8 mouse cellular contexts compared by ENCODE assay signal in genomic region chr15:85028648-85029047, GRCm38 (mm10). TPM values are rescaled to one million over a fixed set of nuclear protein-coding genes. Genes with fewer than 3 reads are reported as not detected.
DNase-seq lines count a peak whose midpoint lies in the region; ATAC-seq and TF ChIP-seq lines count a peak whose summit lies in the region.
"Not testable (repeated sequence)": the region's sequence is repeated elsewhere in the genome, so short reads cannot be mapped to it uniquely, and the experiment has no call there.

Gene Fam118a (plus strand): TSS chr15:85028948.

- TF ChIP-seq CTCF in testis, adult 2 months (IDR thresholded peaks at IDR 0.05; ENCODE audit: control insufficient read depth, insufficient read depth, insufficient replicate concordance, low read depth, low read length): not testable (repeated sequence)

- H3K27me3 ChIP-seq in forebrain, embryonic 10.5 days (ENCODE audit: poor library complexity, severe bottlenecking); heart, embryonic 12.5 days (replicated peaks); hindbrain, embryonic 16.5 days (replicated peaks; ENCODE audit: control insufficient read depth, insufficient read depth, low read length); limb, embryonic 13.5 days; midbrain, embryonic 15.5 days (replicated peaks); testis, adult 2 months (ENCODE audit: control insufficient read depth, insufficient read depth, low read length): not testable (repeated sequence)

- not testable (repeated sequence) for H3K9me3 ChIP-seq in forebrain, embryonic 10.5 days; heart, embryonic 12.5 days (replicated peaks); hindbrain, embryonic 16.5 days (ENCODE audit: control insufficient read depth, low read length); limb, embryonic 13.5 days; midbrain, embryonic 15.5 days

- not testable (repeated sequence) for ATAC-seq in heart, embryonic 12.5 days (ENCODE audit: insufficient number of reproducible peaks, low FRiP score); hindbrain, embryonic 16.5 days; limb, embryonic 13.5 days (ENCODE audit: low FRiP score, low read depth); midbrain, embryonic 15.5 days (replicated peaks)

- H3K4me3 ChIP-seq in forebrain, embryonic 10.5 days; heart, embryonic 12.5 days; hindbrain, embryonic 16.5 days (ENCODE audit: low read length); limb, embryonic 13.5 days; midbrain, embryonic 15.5 days; testis, adult 2 months (ENCODE audit: control insufficient read depth, low read depth, low read length): not testable (repeated sequence)

- H3K4me2 ChIP-seq in heart, embryonic 12.5 days; hindbrain, embryonic 16.5 days (ENCODE audit: low read length); limb, embryonic 13.5 days (replicated peaks); midbrain, embryonic 15.5 days: not testable (repeated sequence)

- H3K9ac ChIP-seq in heart, embryonic 12.5 days; hindbrain, embryonic 16.5 days (ENCODE audit: low read depth, low read length); limb, embryonic 13.5 days; midbrain, embryonic 15.5 days: not testable (repeated sequence)

- 61% methylated on average over 1 of the region's 1 CpGs for WGBS in forebrain, embryonic 10.5 days
- 30% methylated on average over 1 of the region's 1 CpGs for WGBS in heart, embryonic 12.5 days
- WGBS in hindbrain, embryonic 16.5 days: 44% methylated on average over 1 of the region's 1 CpGs
- 50% methylated on average over 1 of the region's 1 CpGs for WGBS in limb, embryonic 13.5 days
- WGBS in midbrain, embryonic 15.5 days: 72% methylated on average over 1 of the region's 1 CpGs

- not testable (repeated sequence) for H3K27ac ChIP-seq in forebrain, embryonic 10.5 days; heart, embryonic 12.5 days (ENCODE audit: poor library complexity, severe bottlenecking); hindbrain, embryonic 16.5 days (ENCODE audit: low read depth, low read length); limb, embryonic 13.5 days; midbrain, embryonic 15.5 days; testis, adult 2 months (ENCODE audit: control insufficient read depth, insufficient read depth, low read depth, low read length)

- TF ChIP-seq POLR2A in testis, adult 2 months (IDR thresholded peaks at IDR 0.05; ENCODE audit: control insufficient read depth, low read depth, low read length): not testable (repeated sequence)

- not testable (repeated sequence) for DNase-seq in adrenal gland, postnatal 10 days; forebrain, embryonic 10.5 days (ENCODE audit: extremely low spot score, low spot score); layer of hippocampus, postnatal 10 days (ENCODE audit: low spot score in 2 of 2)

- H3K36me3 ChIP-seq in forebrain, embryonic 10.5 days (replicated peaks); heart, embryonic 12.5 days; hindbrain, embryonic 16.5 days (ENCODE audit: control insufficient read depth, insufficient read depth, low read length); limb, embryonic 13.5 days; midbrain, embryonic 15.5 days (replicated peaks); testis, adult 2 months (ENCODE audit: control insufficient read depth, insufficient read depth, low read length): not testable (repeated sequence)

- H3K4me1 ChIP-seq in forebrain, embryonic 10.5 days; heart, embryonic 12.5 days (replicated peaks); hindbrain, embryonic 16.5 days (ENCODE audit: control insufficient read depth, insufficient read depth, low read depth, low read length); limb, embryonic 13.5 days; midbrain, embryonic 15.5 days; testis, adult 2 months (ENCODE audit: control insufficient read depth, insufficient read depth, low read length): not testable (repeated sequence)

RNA-seq across cellular contexts. Expression of gene Fam118a, which starts in this region (rescaled TPM):
- total RNA-seq in adrenal gland, postnatal 10 days (2021): 10 to 100 TPM; 14.6 to 15.5 TPM
- polyA plus RNA-seq in forebrain, embryonic 10.5 days (2016; fragmentation: Nextera tagmentation; extraction: Ambion mirVana): 31.0 and 31.1 TPM in 2 replicates
- 17.6 and 18.8 TPM in 2 replicates for polyA plus RNA-seq in heart, embryonic 12.5 days (2016; fragmentation: Nextera tagmentation; extraction: Ambion mirVana)
- 30.3 and 30.8 TPM in 2 replicates for polyA plus RNA-seq in hindbrain, embryonic 16.5 days (2015; fragmentation: Nextera tagmentation; extraction: Ambion mirVana)
- total RNA-seq in layer of hippocampus, postnatal 10 days (2021): 10 to 100 TPM; 27.2 to 28.3 TPM
- 27.1 and 28.3 TPM in 2 replicates for polyA plus RNA-seq in limb, embryonic 13.5 days (2015; fragmentation: Nextera tagmentation; extraction: Ambion mirVana)
- polyA plus RNA-seq in midbrain, embryonic 15.5 days (2015; fragmentation: Nextera tagmentation; extraction: Ambion mirVana): 30.6 and 31.7 TPM in 2 replicates
- 54.2 and 55.9 TPM in 2 replicates for polyA plus RNA-seq in testis, adult 2 months (2012; rRNA removed)
